In the genomic region with DNA sequence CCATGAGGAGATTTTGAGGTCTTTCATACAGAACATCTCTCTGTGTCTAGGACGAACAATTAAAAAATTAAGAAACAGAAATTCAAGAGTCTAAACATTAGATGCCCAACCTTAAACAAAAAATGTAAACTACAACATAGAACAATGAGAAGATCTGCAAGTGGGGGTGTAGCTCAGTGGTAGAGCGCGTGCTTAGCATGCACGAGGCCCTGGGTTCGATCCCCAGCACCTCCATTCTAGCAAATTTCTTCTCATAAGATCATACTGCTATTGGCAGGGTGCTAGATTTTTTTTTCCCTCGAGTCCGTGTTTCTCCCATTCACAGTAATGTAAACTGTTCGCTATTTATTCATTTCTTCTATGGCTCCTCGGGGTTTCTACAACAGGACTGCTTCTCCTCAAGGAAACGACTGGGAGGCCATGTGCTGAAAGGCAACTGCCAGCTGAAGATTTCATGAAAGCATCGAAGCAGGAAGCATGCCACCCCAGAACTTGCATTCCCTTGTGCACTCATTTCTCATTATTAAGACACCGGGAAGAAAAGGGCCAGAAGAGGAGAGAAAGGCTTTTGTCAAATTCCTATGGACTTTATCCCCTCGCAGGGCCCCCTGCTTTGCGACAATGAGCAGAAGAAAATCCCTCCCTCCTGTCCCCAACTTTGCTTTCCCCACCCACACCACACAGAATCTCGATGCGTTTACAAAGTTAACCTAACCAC, we compare ENCODE assay signal across 7 mouse cellular contexts. TPM values are rescaled to one million over a fixed set of nuclear protein-coding genes. Genes with fewer than 3 reads are reported as not detected.
DNase-seq lines count a peak whose midpoint lies in the region; ATAC-seq and TF ChIP-seq lines count a peak whose summit lies in the region.

No protein-coding gene starts in this region.

- H3K27ac ChIP-seq in thymus, adult 2 months (ENCODE audit: control insufficient read depth, insufficient read depth, low read length), result no peak overlapping the region
- H3K27ac ChIP-seq in embryonic facial prominence, embryonic 12.5 days, result no peak overlapping the region
- no peak overlapping the region for H3K27ac ChIP-seq in limb, embryonic 11.5 days (replicated peaks; ENCODE audit: low read depth, low read length)
- H3K27ac ChIP-seq in small intestine, adult 2 months (ENCODE audit: insufficient read depth, low read depth, low read length), result no peak overlapping the region

- H3K36me3 ChIP-seq in thymus, adult 2 months (ENCODE audit: control insufficient read depth, insufficient read depth, low read length), result no peaks in the 10 kb centered on the region
- H3K36me3 ChIP-seq in embryonic facial prominence, embryonic 12.5 days, result no peaks in the 10 kb centered on the region
- H3K36me3 ChIP-seq in limb, embryonic 11.5 days (ENCODE audit: control insufficient read depth, insufficient read depth, low read length), result no peaks in the 10 kb centered on the region
- no peaks in the 10 kb centered on the region for H3K36me3 ChIP-seq in small intestine, adult 2 months (ENCODE audit: control insufficient read depth, insufficient read depth, low read length)

- ATAC-seq in embryonic facial prominence, embryonic 12.5 days (ENCODE audit: insufficient number of reproducible peaks, insufficient read depth, low FRiP score, low TSS enrichment), result no peak
- ATAC-seq in limb, embryonic 11.5 days (ENCODE audit: insufficient number of reproducible peaks, low FRiP score, low TSS enrichment, low read depth), result peak; percentile 31; the same call in 1 of the 2 replicates

- H3K4me2 ChIP-seq in embryonic facial prominence, embryonic 12.5 days (replicated peaks), result peak overlapping the region; percentile 48
- H3K4me2 ChIP-seq in limb, embryonic 11.5 days (ENCODE audit: low read depth, severe bottlenecking), result peak overlapping the region; percentile 43

- no peaks in the 10 kb centered on the region for H3K9me3 ChIP-seq in embryonic facial prominence, embryonic 12.5 days
- no peaks in the 10 kb centered on the region; the same call in 1 of the 2 replicates for H3K9me3 ChIP-seq in limb, embryonic 11.5 days (ENCODE audit: control insufficient read depth, low read length)

- 20% methylated on average over 16 of the region's 16 CpGs for WGBS in thymus, adult 2 months
- WGBS in embryonic facial prominence, embryonic 12.5 days, result 6% methylated on average over 16 of the region's 16 CpGs
- 7% methylated on average over 16 of the region's 16 CpGs for WGBS in limb, embryonic 11.5 days
- 34% methylated on average over 16 of the region's 16 CpGs for WGBS in small intestine, adult 2 months

- no peak overlapping the region for H3K4me3 ChIP-seq in thymus, adult 2 months (ENCODE audit: control insufficient read depth, insufficient read depth, low read length)
- H3K4me3 ChIP-seq in embryonic facial prominence, embryonic 12.5 days, result peak overlapping the region; percentile 23
- peak overlapping the region; percentile 24 for H3K4me3 ChIP-seq in limb, embryonic 11.5 days (ENCODE audit: low read depth, low read length)
- peak overlapping the region; percentile 6; the same call in 1 of the 2 replicates for H3K4me3 ChIP-seq in small intestine, adult 2 months (ENCODE audit: low read depth, low read length)

- TF ChIP-seq POLR2A in thymus, adult 2 months (IDR thresholded peaks at IDR 0.05; ENCODE audit: control insufficient read depth, extremely low read depth, insufficient read depth, low read length, poor library complexity), result no peak
- TF ChIP-seq POLR2A in small intestine, adult 2 months (IDR thresholded peaks at IDR 0.05; ENCODE audit: low read depth, low read length), result no peak

- DNase-seq in thymus, postnatal 0 days (ENCODE audit: low spot score), result peak; percentile 40
- DNase-seq in thymus, adult 2 months, result no peak
- peak; percentile 66 for DNase-seq in limb, embryonic 11.5 days (ENCODE audit: low spot score)
- DNase-seq in gastrocnemius, postnatal 25 days, result no peak
- no peak for DNase-seq in layer of hippocampus, adult 9-11 months

- peaks cover 3% of the 10 kb centered on the region; the same call in 1 of the 2 replicates for H3K4me1 ChIP-seq in thymus, adult 2 months (replicated peaks; ENCODE audit: control insufficient read depth, insufficient read depth, low read length)
- H3K4me1 ChIP-seq in embryonic facial prominence, embryonic 12.5 days, result peaks cover 5% of the 10 kb centered on the region
- H3K4me1 ChIP-seq in limb, embryonic 11.5 days (ENCODE audit: control insufficient read depth, insufficient read depth, low read length), result no peaks in the 10 kb centered on the region
- peaks cover 15% of the 10 kb centered on the region; the same call in 1 of the 2 replicates for H3K4me1 ChIP-seq in small intestine, adult 2 months (ENCODE audit: control insufficient read depth, insufficient read depth, insufficient read length, low read length)

- H3K27me3 ChIP-seq in thymus, adult 2 months (ENCODE audit: control insufficient read depth, insufficient read depth, low read length), result peaks cover 3% of the 10 kb centered on the region; the same call in 1 of the 2 replicates
- H3K27me3 ChIP-seq in embryonic facial prominence, embryonic 12.5 days, result peaks cover 18% of the 10 kb centered on the region
- 0 out of 2 replicates have a peak, but pooled peaks cover 3% of the 10 kb centered on the region for H3K27me3 ChIP-seq in limb, embryonic 11.5 days (ENCODE audit: control insufficient read depth, insufficient read depth, low read length)
- H3K27me3 ChIP-seq in small intestine, adult 2 months (ENCODE audit: control insufficient read depth, insufficient read depth, low read length), result no peaks in the 10 kb centered on the region

- TF ChIP-seq CTCF in thymus, adult 2 months (IDR thresholded peaks at IDR 0.05; ENCODE audit: borderline replicate concordance, control insufficient read depth, extremely low read depth, insufficient read depth, low read length, poor library complexity), result no peak
- no peak for TF ChIP-seq CTCF in small intestine, adult 2 months (IDR thresholded peaks at IDR 0.05; ENCODE audit: extremely low read depth, insufficient read length, insufficient replicate concordance, low read depth, low read length)

- H3K9ac ChIP-seq in embryonic facial prominence, embryonic 12.5 days, result no peak overlapping the region
- H3K9ac ChIP-seq in limb, embryonic 11.5 days (ENCODE audit: low read length), result no peak overlapping the region

RNA-seq across cellular contexts. Expression of a gene that starts 50.0 kb away (rescaled TPM):
- polyA plus RNA-seq in thymus, postnatal 0 days (2015; fragmentation: Nextera tagmentation; extraction: Ambion mirVana), result not detected in 2 replicates
- polyA plus RNA-seq in thymus, adult 2 months (2012; rRNA removed), result not detected in 2 replicates
- polyA plus RNA-seq in embryonic facial prominence, embryonic 12.5 days (2016; fragmentation: Nextera tagmentation; extraction: Ambion mirVana), result not detected in 2 replicates
- not detected in 2 replicates for polyA plus RNA-seq in limb, embryonic 11.5 days (2014; fragmentation: Nextera tagmentation; extraction: Ambion mirVana)
- polyA plus RNA-seq in small intestine, adult 2 months (2012; rRNA removed), result not detected in 2 replicates
- not detected for total RNA-seq in gastrocnemius, postnatal 25 days (2021)

Comparison
In these comparisons a context has a peak if more than half of its experiments do, and no peak if none do; other contexts are left out.
1. DNase-seq: peak in thymus, postnatal 0 days (single experiment) and limb, embryonic 11.5 days (single experiment); none in thymus, adult 2 months (single experiment), gastrocnemius, postnatal 25 days (single experiment) and layer of hippocampus, adult 9-11 months (single experiment).